Mouse (Mus musculus): ENCODE results near the gene Fcgr4. TPM values are rescaled to one million over a fixed set of nuclear protein-coding genes. Genes with fewer than 3 reads are reported as not detected.
A peak's percentile ranks its signal among the peaks of the same experiment; 100 is the strongest.
"Not testable (repeated sequence)": the region's sequence is repeated elsewhere in the genome, so short reads cannot be mapped to it uniquely, and the experiment has no call there.

Gene Fcgr4
- polyA plus RNA-seq, 1 experiment from 2014 or later = not detected

DNA sequence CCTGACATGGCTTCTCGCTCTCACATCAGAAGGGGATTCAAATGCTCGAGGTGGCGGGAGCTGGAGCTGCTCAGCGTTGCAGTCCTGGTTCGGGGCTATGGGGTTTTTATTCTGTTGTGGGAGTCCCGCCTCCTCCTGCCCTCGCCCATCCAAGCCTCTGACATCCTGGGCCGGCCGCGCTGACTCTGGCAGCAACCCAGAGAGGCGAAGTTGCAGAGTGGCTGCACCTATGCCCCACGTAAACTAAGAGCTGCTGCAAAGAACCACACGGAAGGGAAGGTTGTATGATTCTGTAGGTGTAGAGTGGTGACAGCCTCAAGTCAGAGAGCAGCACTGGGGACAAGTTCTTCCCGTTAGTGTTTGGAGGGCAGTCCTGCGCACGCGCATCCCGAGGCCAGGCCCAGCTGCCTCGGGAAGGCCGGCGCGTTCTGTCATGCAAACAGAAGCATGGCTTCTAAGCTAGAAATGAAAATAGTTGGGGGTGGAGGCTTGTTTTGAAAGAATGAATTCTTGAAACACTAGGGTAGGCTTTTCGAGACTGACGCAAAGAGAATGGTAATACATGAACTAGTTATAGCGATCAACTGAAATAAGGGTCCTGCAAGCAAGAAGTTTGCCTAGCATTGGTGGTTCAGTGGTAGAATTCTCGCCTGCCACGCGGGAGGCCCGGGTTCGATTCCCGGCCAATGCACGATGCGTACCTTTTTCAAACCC lies 25.8 kb downstream of the Fcgr4 start:
- 0 out of 2 replicates have a peak, but pooled peaks cover 3% of the 10 kb centered on the region for H3K4me1 ChIP-seq
- H3K4me3 ChIP-seq = peak overlapping the region; percentile 67
- WGBS = under 1% methylated on average over 33 of the region's 33 CpGs
- H3K9me3 ChIP-seq (replicated peaks) = no peaks in the 10 kb centered on the region
- DNase-seq (ENCODE audit: low spot score) = peak; percentile 91
- H3K36me3 ChIP-seq = no peaks in the 10 kb centered on the region
- H3K27ac ChIP-seq = peak overlapping the region; percentile 58; the same call in 1 of the 2 replicates
- no peaks in the 10 kb centered on the region for H3K27me3 ChIP-seq (ENCODE audit: low read depth, poor library complexity, severe bottlenecking)

DNA sequence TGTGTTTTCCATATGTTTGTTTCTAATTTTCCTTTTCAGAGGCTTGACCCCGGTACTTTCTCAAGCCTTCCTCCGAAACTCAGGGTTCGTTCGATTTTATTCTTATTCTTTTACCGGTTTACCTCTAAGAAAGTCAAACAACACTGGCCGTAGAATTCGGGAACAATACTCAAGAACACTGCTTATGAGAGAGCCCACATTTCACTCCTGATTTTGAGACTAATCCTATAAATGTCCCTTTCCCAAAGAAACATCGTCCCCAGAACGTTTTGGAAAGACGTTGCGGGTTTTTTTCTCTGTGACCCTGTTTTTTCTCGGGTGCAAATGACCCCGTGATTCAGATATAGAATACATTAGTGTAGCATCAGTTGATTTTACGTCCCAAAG lies 26.4 kb downstream of the Fcgr4 start:
- H3K9me3 ChIP-seq (replicated peaks) = no peaks in the 10 kb centered on the region
- no peak overlapping the region for H3K27ac ChIP-seq
- H3K4me3 ChIP-seq = peak overlapping the region; percentile 67
- no peaks in the 10 kb centered on the region for H3K36me3 ChIP-seq
- DNase-seq (ENCODE audit: low spot score) = no peak
- 9% methylated on average over 14 of the region's 14 CpGs for WGBS
- no peaks in the 10 kb centered on the region for H3K27me3 ChIP-seq (ENCODE audit: low read depth, poor library complexity, severe bottlenecking)
- 0 out of 2 replicates have a peak, but pooled peaks cover 3% of the 10 kb centered on the region for H3K4me1 ChIP-seq

DNA sequence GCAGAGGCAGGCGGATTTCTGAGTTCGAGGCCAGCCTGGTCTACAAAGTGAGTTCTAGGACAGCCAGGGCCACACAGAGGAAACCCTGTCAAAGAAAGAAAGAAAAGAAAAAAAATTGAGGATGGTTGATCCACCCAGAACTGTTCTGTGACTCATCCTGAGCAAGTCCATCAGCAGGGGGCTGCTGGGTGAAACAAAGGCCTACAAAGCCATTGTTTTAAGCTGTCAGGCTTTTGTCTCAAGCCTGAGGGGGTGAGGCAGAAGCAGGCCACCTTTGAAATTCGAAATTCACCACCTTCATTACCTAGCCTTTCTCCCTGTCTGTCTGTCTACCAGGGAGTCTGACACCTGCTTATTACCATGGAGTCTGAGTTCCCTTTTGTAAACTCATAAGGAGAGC lies 27.8 kb downstream of the Fcgr4 start:
- no peak for DNase-seq (ENCODE audit: low spot score)
- Histone ChIP-seq H3K27me3 (ENCODE audit: low read depth, poor library complexity, severe bottlenecking) (no peaks in the 10 kb centered on the region), H3K4me1 (0 out of 2 replicates have a peak, but pooled peaks cover 3% of the 10 kb centered on the region), H3K36me3 (no peaks in the 10 kb centered on the region), H3K4me3 (no peak overlapping the region), H3K9me3 (replicated peaks) (no peaks in the 10 kb centered on the region), H3K27ac (no peak overlapping the region)
- WGBS = 79% methylated on average over 3 of the region's 3 CpGs

DNA sequence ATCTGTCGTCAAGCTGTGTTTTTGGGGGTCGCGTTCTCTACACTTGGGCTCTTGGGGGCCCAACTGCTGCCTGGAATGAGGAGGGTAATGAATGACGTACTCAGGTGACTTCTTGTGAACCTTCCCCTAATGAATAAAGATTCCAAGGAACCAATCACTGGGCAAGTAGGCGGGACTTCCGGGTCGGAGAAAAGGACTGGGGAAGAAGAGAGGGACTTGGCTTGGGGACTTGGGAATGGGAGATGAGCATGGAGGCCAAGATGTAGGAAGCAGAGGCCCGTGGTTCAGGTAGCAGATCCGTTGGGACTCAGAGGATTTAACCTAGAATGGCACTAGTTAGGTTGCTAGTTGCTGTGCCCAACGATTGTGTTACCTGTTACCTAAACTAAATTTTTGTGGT lies 30.5 kb downstream of the Fcgr4 start:
- peak overlapping the region; percentile 22 for H3K4me3 ChIP-seq
- 51% methylated on average over 10 of the region's 10 CpGs for WGBS

DNA sequence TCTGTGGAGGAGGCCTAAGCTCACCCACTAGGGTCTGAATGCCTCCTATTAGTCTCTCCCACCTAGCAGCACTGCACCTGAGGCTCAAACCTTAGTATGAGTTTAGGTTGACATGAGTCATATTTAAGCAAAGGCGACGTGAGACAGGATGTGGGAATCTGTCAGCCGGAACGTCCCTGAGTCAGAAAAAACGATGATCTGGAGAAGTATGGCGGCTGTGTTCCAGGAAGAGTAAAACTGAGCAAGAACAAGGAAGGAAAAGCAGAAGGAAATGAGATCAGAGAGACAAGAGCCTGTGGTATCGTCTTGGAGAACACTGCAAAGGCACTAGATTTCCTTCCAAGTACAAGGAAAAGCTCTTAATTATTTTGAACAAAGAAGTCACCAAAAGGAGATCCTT lies 32.1 kb downstream of the Fcgr4 start:
- Histone ChIP-seq H3K4me1 (no peaks in the 10 kb centered on the region), H3K27ac (no peak overlapping the region), H3K27me3 (ENCODE audit: low read depth, poor library complexity, severe bottlenecking) (no peaks in the 10 kb centered on the region), H3K9me3 (replicated peaks) (no peaks in the 10 kb centered on the region), H3K36me3 (no peaks in the 10 kb centered on the region), H3K4me3 (no peak overlapping the region)
- DNase-seq (ENCODE audit: low spot score) = no peak
- WGBS = 93% methylated on average over 7 of the region's 7 CpGs

More for the DNA sequence above, 30.5 kb downstream of the Fcgr4 start:
- no peaks in the 10 kb centered on the region for H3K36me3 ChIP-seq
- H3K27ac ChIP-seq = no peak overlapping the region
- no peak for DNase-seq (ENCODE audit: low spot score)
- H3K9me3 ChIP-seq (replicated peaks) = no peaks in the 10 kb centered on the region
- H3K27me3 ChIP-seq (ENCODE audit: low read depth, poor library complexity, severe bottlenecking) = no peaks in the 10 kb centered on the region
- H3K4me1 ChIP-seq = 0 out of 2 replicates have a peak, but pooled peaks cover 3% of the 10 kb centered on the region

DNA sequence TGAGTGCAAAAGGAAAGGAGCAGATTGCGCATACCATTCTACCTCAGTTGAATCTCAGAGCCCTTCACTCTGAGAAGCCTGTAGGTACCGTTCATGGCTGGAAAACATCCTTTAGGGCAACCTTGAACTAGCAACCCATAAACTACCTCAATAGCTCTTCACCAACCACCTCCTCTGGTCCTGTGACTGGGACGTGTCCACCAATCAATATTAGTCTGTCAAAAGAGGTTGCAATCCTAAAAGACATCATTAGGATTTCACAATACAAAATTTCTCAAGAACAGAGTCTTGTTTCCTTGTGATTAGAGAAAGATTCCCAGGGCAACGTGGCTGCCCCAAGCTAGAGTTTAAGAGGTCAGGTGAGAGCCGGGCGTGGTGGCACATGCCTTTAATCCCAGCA lies 34.6 kb downstream of the Fcgr4 start:
- Histone ChIP-seq H3K4me1 (no peaks in the 10 kb centered on the region), H3K4me3 (no peak overlapping the region), H3K27ac (no peak overlapping the region), H3K9me3 (replicated peaks) (no peaks in the 10 kb centered on the region), H3K36me3 (no peaks in the 10 kb centered on the region), H3K27me3 (ENCODE audit: low read depth, poor library complexity, severe bottlenecking) (no peaks in the 10 kb centered on the region)
- 89% methylated on average over 6 of the region's 6 CpGs for WGBS
- no peak for DNase-seq (ENCODE audit: low spot score)

DNA sequence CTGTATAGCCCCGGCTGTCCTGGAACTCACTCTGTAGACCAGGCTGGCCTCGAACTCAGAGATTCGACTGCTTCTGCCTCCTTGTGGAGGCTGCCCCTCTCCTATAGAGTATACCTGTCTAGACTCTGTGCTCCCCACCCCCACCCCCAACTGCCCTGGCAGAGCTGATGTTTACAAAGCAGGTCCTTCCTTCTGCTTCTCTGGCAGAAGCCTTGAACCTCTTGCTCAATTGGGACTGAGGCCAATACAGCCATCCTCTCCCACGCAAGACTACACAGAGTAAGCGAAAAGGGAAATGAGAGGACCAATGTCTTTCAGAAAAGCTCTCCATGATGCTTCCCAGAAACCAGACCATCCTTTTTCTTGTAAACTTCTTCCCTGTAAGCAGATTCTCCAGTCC lies 38.5 kb downstream of the Fcgr4 start:
- H3K27me3 ChIP-seq (ENCODE audit: low read depth, poor library complexity, severe bottlenecking) = no peaks in the 10 kb centered on the region; the same call in 1 of the 2 replicates
- H3K36me3 ChIP-seq = no peaks in the 10 kb centered on the region
- no peak for DNase-seq (ENCODE audit: low spot score)
- no peak overlapping the region for H3K27ac ChIP-seq
- H3K9me3 ChIP-seq (replicated peaks) = no peaks in the 10 kb centered on the region
- 0 out of 2 replicates have a peak, but pooled peaks cover 4% of the 10 kb centered on the region for H3K4me1 ChIP-seq
- H3K4me3 ChIP-seq = no peak overlapping the region
- 88% methylated on average over 5 of the region's 5 CpGs for WGBS

DNA sequence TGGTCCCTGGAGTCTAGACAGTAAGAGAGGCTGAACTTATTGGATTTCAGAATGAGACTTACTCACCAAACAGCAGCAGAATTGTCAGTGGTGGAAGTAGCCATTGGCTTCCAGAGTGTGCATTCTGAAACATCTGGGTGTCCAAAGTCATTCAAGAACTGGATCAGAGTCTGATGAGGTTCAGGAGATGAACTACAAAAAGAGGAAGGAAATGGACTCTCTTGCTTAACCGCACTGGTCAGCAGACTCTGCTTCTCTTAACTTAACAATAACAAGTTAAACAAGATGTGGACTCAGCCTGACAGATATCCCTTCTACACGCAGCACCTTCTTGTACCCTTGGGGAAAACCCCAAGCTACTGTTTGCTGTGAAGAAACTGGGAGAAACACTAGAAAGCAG lies 40.5 kb downstream of the Fcgr4 start:
- Histone ChIP-seq H3K9me3 (replicated peaks) (no peaks in the 10 kb centered on the region), H3K4me3 (no peak overlapping the region), H3K4me1 (0 out of 2 replicates have a peak, but pooled peaks cover 7% of the 10 kb centered on the region), H3K27me3 (ENCODE audit: low read depth, poor library complexity, severe bottlenecking) (peaks cover 12% of the 10 kb centered on the region), H3K36me3 (no peaks in the 10 kb centered on the region), H3K27ac (no peak overlapping the region)
- WGBS = 82% methylated on average over 2 of the region's 2 CpGs
- DNase-seq (ENCODE audit: low spot score) = no peak

DNA sequence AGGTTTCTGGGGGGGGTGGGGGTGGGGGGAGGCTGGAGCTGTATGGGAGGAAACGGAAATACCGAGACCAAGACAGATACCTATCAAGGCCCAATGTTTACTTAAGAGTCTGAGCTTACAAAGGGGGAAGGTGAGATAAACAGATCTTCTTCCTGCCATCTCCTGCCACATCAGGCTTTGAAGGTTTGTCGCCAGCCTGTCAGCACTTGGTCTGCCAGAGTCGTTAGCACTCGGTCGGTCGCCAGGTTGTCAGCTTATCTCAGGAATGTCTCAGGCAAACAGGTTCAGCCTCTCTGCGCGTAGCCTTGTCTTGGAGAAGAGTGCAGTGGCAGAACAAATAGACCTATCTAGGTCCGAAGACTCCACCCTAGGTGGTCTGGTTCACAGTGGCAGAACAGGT lies 41.7 kb downstream of the Fcgr4 start:
- no peak for DNase-seq (ENCODE audit: low spot score)
- no peak overlapping the region for H3K4me3 ChIP-seq
- H3K27ac ChIP-seq = no peak overlapping the region
- peaks cover 12% of the 10 kb centered on the region for H3K4me1 ChIP-seq
- no peaks in the 10 kb centered on the region for H3K9me3 ChIP-seq (replicated peaks)
- no peaks in the 10 kb centered on the region for H3K36me3 ChIP-seq
- peaks cover 24% of the 10 kb centered on the region for H3K27me3 ChIP-seq (ENCODE audit: low read depth, poor library complexity, severe bottlenecking)
- 33% methylated on average over 10 of the region's 10 CpGs for WGBS

DNA sequence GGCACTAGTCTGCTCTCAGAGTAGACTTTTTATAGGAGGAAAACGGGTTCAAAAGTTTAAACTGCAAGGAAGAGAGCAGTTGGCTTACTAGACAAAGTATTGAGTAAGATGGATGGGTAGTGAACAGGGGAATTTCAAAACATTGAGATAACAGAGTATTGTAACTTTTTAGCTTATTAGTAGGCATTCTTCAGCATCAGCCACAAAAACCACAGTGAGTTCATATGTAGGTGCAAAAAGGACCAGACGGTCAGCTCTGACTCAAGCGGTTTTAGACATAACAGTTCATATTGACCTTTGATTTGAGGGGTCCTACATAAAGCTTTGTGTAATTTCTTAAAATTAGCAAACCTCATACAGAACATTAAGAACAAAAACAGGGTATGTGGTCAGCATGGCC lies 42.8 kb downstream of the Fcgr4 start:
- no peak for DNase-seq (ENCODE audit: low spot score)
- Histone ChIP-seq H3K27me3 (ENCODE audit: low read depth, poor library complexity, severe bottlenecking) (peaks cover 33% of the 10 kb centered on the region), H3K4me1 (peaks cover 15% of the 10 kb centered on the region), H3K36me3 (no peaks in the 10 kb centered on the region), H3K27ac (no peak overlapping the region), H3K4me3 (no peak overlapping the region), H3K9me3 (replicated peaks) (no peaks in the 10 kb centered on the region)
- WGBS = 90% methylated on average over 3 of the region's 3 CpGs

DNA sequence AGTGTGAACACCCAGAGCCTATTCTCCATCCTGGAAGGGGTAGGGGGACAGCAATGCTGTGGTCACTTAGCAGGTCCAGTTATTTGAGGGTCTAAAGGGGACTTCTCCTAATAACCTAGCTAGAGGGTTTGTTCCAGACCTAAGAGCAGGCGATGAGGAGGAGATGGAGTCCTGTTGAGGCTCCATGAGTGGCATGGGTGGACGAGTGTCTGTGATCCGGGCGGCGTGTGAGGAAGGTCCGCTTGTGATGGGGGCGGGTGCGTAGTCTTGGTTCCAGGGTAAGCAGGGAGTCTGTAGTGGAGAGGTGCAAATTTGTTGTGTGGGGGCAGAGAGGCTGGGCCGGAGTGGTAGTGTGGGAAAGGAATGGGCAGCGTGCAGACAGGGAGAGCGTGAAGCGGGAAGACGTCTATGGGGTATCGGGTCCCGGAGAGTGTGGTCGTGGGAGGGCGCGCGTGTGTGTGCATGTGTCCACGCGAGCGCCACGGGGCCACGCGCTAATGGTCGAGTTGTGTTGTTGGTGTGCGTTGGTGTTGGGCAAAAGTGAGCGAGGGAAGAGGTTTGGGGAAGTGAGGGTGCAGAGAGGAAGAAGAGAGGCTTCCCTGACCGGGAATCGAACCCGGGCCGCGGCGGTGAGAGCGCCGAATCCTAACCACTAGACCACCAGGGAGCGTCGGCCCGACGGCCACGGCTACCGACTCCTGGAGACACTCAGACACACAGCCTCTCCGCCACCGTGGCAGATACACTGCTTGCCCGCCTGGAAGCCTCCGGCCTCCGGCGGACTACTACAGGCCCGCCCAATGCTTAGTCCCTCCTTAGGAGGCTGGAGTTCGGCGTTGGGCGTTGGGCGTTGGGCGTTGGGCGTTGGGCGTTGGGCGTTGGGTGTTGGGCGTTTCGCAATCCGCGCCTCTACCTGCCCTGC lies 45.1 kb downstream of the Fcgr4 start:
- H3K9me3 ChIP-seq (replicated peaks); H3K36me3 ChIP-seq; H3K27ac ChIP-seq: not testable (repeated sequence)
- H3K4me3 ChIP-seq = peak overlapping the region; percentile 41
- H3K4me1 ChIP-seq = peaks cover 15% of the 10 kb centered on the region
- peak; percentile 79 for DNase-seq (ENCODE audit: low spot score)
- H3K27me3 ChIP-seq (ENCODE audit: low read depth, poor library complexity, severe bottlenecking) = peaks cover 41% of the 10 kb centered on the region
- 9% methylated on average over 42 of the region's 61 CpGs for WGBS

DNA sequence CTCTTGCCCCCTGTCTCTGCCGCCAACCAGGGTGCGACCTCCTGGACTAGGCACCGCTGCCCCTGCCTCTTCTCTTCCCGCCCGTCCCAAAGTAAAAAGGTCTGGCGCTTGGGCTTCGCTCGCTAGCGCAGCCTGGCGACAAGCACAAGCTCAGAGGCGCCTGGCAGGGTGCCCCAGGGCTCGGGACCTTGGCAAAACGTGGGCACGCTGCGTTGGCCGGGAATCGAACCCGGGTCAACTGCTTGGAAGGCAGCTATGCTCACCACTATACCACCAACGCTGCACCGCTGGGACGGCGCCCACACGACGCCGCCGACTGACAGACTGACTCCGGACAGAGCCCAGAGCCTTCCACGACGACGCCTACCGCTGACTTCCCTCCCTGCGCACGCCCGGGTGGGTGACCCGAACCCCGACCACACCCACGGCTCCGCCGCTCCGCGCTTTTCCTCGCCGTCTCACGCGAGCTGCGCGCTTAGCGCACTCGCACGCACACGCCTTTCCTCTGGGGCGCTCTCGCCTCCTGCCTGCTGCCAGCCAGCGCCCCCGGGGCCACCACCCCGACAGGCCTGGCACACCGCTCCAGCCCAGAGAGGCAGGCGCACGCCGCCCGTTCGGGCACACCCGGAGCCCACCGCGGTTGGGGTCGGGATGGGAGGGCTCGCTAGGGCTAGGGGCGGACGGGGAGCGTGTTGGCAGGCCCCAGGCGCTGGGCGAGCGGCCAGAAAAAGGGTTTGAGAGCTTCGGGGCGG lies 45.9 kb downstream of the Fcgr4 start, which contains the start of gene Fcgr3:
Fcgr3 (minus strand) TSS at position 445 of the 752 bp plus-strand sequence.
- H3K27ac ChIP-seq; H3K36me3 ChIP-seq; H3K9me3 ChIP-seq (replicated peaks): not testable (repeated sequence)
- WGBS = 1% methylated on average over 45 of the region's 75 CpGs
- DNase-seq (ENCODE audit: low spot score) = peak; percentile 92
- Histone ChIP-seq H3K4me1 (peaks cover 15% of the 10 kb centered on the region), H3K4me3 (peak within 1 kb of the TSS; percentile 46), H3K27me3 (ENCODE audit: low read depth, poor library complexity, severe bottlenecking) (peaks cover 46% of the 10 kb centered on the region)

Measured in limb, embryonic 10.5 days (tissue).